Mouse (Mus musculus): Measurements from ENCODE around the gene Lrmp. TPM values are rescaled to one million over a fixed set of nuclear protein-coding genes. Genes with fewer than 3 reads are reported as not detected.
"Not testable (repeated sequence)": the region's sequence is repeated elsewhere in the genome, so short reads cannot be mapped to it uniquely, and the experiment has no call there.

Gene Lrmp
- polyA plus RNA-seq, 1 experiment from 2014 or later: 0.04 TPM

DNA sequence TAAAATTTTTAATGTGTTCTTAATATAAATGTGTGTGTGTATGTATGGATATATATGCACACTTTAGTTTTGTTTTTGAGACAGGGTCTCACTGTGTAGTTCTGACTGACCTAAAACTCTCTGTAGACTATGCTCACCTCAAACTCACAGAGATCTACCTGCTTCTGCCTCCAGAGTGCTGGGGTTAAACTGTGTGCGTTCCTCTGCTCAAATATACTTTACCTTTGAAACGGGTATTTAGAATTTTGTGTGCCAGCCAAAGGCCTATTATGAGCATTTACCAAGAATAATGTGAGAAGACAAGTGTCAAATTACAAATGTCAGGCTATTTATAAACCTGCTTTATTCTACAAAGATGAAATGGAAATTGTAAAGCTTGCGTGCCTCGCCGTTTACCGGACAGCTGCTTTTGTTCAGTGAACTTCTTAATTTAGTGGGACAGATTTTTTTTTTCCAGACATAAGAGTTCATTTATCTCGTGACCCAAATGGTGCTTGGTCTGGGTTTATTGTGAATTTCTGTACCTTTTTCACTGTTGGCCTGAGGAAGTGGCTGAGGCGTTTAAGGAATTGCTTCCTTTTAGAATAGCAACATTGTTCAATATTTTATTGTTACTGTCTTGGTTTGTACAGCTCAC lies 7.1 kb downstream of the Lrmp start:
- CTCF ChIA-PET: no interaction called here
- DNase-seq (ENCODE audit: low read depth, low spot score): no peak
- POLR2A ChIA-PET: no interaction called here
- in situ Hi-C loops (cut with MboI; ENCODE audit: low pct_unique_long_range_greater_than_20kb): no loop called here
- no peak for ATAC-seq
- H3K27me3 ChIP-seq: no peaks in the 10 kb centered on the region
- no peak for TF ChIP-seq CTCF (IDR thresholded peaks at IDR 0.05)

DNA sequence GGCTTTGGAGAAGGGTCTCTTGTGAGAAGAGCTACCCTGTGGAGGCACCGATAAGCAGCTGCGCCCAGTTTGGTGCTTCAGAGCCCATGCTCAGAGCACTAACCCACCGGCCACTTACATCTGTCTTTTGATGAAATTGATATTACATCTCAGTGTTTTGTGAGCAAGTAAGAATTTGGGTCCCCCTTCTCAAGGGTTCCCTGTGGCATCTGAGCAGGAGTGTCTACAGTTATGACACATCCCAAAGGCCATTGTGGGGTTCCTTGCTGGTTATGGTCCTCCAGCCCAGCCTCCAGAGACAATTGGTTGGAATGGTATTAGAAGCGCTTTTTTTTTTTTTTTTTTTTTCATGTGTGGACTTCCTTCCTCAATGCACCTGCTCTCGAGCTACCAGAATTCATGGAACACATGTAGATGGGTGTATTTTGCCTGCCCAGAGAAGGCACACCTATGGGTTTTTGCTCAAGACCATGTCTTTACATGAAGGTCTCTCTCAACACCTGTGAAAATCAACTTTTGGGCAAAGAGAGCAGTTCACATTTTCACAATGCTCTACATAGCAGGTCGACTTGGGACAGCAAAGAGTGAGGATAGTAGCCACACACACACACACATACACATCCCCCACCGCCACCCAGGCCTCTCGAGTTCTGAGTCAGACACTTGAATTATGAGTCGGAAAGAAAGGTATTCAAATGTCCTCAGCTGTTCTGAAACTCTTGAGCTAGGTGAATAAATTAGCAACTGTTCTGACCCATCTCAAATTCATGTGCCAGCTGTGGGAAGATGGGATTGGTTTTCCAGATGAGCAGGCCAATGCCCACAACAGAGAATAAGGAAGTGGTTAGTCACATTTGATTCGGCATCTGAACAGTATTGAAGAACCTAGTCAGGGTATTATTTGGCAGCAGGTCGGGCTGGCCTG lies 7.9 kb downstream of the Lrmp start:
- in situ Hi-C loops (cut with MboI; ENCODE audit: low pct_unique_long_range_greater_than_20kb): no loop called here
- no peak for DNase-seq (ENCODE audit: low read depth, low spot score)
- ATAC-seq: no peak
- ChIA-PET CTCF (no interaction called here), POLR2A (no interaction called here)
- no peak for TF ChIP-seq CTCF (IDR thresholded peaks at IDR 0.05)
- no peaks in the 10 kb centered on the region for H3K27me3 ChIP-seq

DNA sequence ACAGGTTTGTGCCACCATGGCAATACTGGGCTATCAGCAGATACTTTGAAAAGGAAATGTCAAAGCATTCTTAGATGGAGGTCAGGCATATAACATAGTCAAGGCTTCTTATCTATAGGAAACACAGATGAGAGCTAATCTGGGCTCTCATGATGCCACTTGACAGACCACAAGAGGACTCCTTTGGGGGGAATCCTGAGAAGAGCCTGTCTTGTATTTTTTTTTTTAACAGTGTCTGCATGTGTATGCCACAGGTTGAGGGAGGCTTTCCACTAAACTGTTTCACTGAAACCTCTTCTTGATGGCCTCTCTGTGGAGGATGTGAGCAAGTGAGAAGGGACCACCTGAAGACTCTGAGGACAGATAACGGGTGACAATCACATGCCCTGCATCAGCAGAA lies 9.2 kb downstream of the Lrmp start:
- POLR2A ChIA-PET: no interaction called here
- CTCF ChIA-PET: no interaction called here
- in situ Hi-C loops (cut with MboI; ENCODE audit: low pct_unique_long_range_greater_than_20kb): no loop called here
- H3K27me3 ChIP-seq: no peaks in the 10 kb centered on the region
- no peak for DNase-seq (ENCODE audit: low read depth, low spot score)
- no peak for TF ChIP-seq CTCF (IDR thresholded peaks at IDR 0.05)
- ATAC-seq: no peak

DNA sequence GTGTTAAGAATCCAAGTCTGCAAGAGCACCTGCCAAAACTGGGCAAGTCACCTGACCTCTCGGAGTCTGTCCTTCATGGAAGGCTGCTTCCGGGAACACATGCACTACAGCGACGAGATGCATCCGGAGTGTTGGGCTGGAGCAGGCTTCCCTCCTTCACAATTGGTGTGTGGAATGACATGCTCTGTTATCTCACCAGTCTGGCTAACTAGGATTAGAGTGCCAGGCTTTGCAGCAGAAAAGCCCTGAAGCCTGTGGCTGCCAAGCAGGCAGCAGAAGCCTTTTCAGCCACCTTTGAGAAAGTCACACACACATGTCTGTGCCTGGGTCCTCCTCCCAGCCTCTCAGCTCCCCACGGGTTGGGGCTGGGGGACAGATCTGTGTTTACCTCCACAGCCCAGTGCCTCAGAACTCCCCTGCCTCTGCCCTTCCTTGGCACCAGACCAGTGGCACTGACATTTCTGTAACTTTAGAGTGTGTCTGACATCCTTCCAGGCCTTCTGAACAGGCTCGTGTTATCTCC lies 10.2 kb downstream of the Lrmp start:
- ChIA-PET POLR2A (no interaction called here), CTCF (no interaction called here)
- no peaks in the 10 kb centered on the region for H3K27me3 ChIP-seq
- DNase-seq (ENCODE audit: low read depth, low spot score) (no peak), ATAC-seq (no peak)
- TF ChIP-seq CTCF (IDR thresholded peaks at IDR 0.05): no peak
- in situ Hi-C loops (cut with MboI; ENCODE audit: low pct_unique_long_range_greater_than_20kb): no loop called here

DNA sequence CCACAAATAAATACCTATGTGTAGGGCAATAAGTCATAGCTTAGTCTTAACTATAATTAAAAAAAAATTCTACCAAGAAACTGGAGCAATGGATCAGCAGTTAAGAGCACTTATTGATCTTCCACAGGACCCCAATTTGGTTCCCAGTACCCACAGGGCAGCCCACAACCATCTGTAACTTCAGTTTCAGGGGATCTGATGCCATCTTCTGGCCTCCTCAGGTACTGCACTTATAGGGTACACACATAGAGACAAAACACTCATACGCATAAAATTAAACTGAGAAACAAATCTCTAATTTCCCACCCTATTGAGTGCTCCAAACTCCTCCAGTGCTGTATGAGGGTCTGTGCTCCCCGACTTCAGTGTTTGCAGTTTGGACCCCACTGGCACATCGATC lies 12.2 kb downstream of the Lrmp start:
- in situ Hi-C loops (cut with MboI; ENCODE audit: low pct_unique_long_range_greater_than_20kb): no loop called here
- POLR2A ChIA-PET: no interaction called here
- no peak for TF ChIP-seq CTCF (IDR thresholded peaks at IDR 0.05)
- CTCF ChIA-PET: no interaction called here
- H3K27me3 ChIP-seq: no peaks in the 10 kb centered on the region
- ATAC-seq (no peak), DNase-seq (ENCODE audit: low read depth, low spot score) (no peak)

DNA sequence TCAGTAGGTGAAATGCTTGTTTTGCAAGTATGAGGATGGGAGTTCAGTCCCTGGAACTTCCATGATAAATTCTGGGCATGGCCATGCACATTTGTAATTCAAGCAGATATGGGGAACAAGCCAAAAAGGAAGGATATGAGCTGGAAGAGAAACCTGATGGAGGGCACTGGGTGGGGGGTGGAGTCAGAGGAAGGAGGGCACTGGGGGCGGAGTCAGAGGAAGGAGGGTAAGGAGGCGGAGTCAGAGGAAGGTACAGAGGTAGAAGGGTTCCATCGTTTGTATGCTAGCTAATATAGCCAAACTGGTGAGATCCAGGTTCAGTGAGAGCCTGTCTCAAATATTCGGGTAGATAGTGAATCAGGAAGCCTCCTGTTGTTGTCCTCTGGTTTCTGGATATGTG lies 14.1 kb downstream of the Lrmp start:
- ChIA-PET CTCF (interaction anchor here (1.1 to 1.2 kb wide), 2 partner anchors 18 to 22 kb away, joined by 3 read pairs; no protein-coding TSS in a partner anchor), POLR2A (no interaction called here)
- no peaks in the 10 kb centered on the region for H3K27me3 ChIP-seq
- in situ Hi-C loops (cut with MboI; ENCODE audit: low pct_unique_long_range_greater_than_20kb): no loop called here
- no peak for TF ChIP-seq CTCF (IDR thresholded peaks at IDR 0.05)
- no peak for ATAC-seq
- no peak for DNase-seq (ENCODE audit: low read depth, low spot score)

DNA sequence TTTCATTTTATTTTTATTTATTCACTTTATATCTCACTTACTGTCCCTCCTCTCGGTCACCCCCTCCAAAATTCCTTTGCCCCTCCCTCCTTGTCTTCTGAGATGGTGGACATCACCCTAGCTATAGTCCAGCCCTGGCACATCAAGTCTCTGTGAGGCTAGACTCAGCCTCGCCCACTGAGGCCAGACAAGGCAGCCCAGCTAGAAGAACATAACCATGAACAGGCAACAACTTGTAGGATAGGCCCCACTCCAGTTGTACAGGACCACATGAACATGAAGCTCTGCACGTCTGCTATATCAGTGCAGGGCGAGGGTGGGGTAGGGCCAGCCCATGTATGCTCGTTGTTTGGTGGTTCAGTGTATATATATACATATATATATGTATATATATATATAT lies 16.5 kb downstream of the Lrmp start:
- no peaks in the 10 kb centered on the region for H3K27me3 ChIP-seq
- in situ Hi-C loops (cut with MboI; ENCODE audit: low pct_unique_long_range_greater_than_20kb): no loop called here
- ATAC-seq (no peak), DNase-seq (ENCODE audit: low read depth, low spot score) (no peak)
- TF ChIP-seq CTCF (IDR thresholded peaks at IDR 0.05): no peak
- CTCF ChIA-PET: no interaction called here
- POLR2A ChIA-PET: no interaction called here

DNA sequence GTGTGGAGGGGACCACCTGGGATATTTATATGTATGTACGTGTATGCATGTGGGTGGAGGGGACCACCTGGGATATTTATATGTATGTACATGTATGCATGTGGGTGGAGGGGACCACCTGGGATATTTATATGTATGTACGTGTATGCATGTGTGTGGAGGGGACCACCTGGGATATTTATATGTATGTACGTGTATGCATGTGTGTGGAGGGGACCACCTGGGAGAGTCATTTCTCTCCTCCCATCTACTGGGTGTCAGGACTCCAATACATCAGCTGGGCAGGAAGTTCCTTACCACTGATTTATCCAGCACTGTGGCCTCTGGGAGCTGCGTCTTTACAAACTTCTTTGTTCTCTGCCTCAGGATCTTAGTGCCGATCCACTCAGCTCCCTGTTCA lies 17.5 kb downstream of the Lrmp start:
- POLR2A ChIA-PET; ATAC-seq; DNase-seq (ENCODE audit: low read depth, low spot score); H3K27me3 ChIP-seq; in situ Hi-C loops (cut with MboI; ENCODE audit: low pct_unique_long_range_greater_than_20kb); CTCF ChIA-PET: not testable (repeated sequence)

DNA sequence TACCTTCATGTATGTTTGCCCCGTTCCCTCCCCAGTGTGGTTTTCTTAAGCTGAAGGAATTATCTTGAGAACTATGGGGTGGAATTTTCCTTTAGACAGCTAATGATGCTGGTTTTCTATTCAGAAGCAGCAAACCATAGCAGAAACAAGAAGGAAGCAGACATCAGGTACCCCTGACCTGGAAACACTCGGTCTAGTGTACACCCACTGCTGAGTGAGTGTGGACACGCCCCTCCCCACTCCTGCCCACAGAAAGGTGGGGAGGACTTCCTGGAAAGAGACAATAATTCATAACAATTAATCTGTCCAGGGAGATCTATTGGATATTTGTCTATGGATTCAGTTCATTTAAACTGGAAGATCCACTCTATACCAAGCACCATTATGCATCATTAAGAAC lies 19.8 kb downstream of the Lrmp start:
- in situ Hi-C loops (cut with MboI; ENCODE audit: low pct_unique_long_range_greater_than_20kb): no loop called here
- ChIA-PET CTCF (interaction anchor here (1.4 kb wide), 1 partner anchor 18 kb away, joined by 3 read pairs; no protein-coding TSS in a partner anchor), POLR2A (no interaction called here)
- no peak for TF ChIP-seq CTCF (IDR thresholded peaks at IDR 0.05)
- no peak for DNase-seq (ENCODE audit: low read depth, low spot score)
- no peak for ATAC-seq
- H3K27me3 ChIP-seq: no peaks in the 10 kb centered on the region

DNA sequence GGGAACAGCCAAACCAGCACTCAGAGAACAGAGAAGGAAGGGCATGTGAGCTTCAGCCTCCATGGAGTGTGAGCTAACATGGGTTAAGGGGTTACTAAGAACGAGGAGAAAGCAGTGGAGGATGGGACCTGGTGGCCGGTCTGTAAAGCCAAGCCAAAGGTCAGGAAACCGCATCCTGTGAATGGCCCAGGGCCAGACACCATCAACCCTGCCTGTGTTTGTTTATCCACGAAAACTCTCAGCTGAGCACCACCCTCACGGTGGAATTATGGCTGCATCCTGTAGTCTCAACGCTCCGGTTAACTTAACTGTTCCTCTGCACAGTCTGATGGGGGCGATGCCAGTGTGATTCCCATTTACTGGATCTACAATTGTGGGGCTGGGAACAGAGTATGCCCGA lies 20.4 kb downstream of the Lrmp start:
- ATAC-seq (peak; percentile 29), DNase-seq (ENCODE audit: low read depth, low spot score) (no peak)
- in situ Hi-C loops (cut with MboI; ENCODE audit: low pct_unique_long_range_greater_than_20kb): no loop called here
- CTCF ChIA-PET: interaction anchor here (1.4 kb wide), 1 partner anchor 18 kb away, joined by 3 read pairs; no protein-coding TSS in a partner anchor
- H3K27me3 ChIP-seq: no peaks in the 10 kb centered on the region
- TF ChIP-seq CTCF (IDR thresholded peaks at IDR 0.05): no peak
- POLR2A ChIA-PET: no interaction called here

DNA sequence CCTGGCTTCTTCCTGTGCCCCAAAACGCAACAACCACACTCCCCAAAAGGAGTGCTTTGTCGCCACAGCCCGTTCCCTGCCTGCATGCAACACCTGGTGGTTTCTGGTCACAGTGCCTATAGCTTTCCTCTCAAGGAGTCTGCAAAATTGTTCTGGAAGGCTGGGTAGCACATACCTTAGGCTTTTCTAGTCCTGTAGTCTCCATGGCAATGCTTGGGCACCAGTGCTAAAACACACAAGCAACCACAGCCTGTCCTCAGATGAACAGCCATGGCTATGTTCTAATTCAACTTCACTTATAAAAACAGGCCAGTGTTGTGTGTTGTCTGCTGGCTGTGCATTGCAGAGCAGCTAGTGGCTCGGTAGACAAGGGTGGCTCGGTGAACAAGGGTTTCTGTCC lies 21.4 kb downstream of the Lrmp start:
- TF ChIP-seq CTCF (IDR thresholded peaks at IDR 0.05): no peak
- CTCF ChIA-PET: interaction anchor here (1.5 kb wide), 1 partner anchor 14 kb away, joined by 4 read pairs; no protein-coding TSS in a partner anchor
- DNase-seq (ENCODE audit: low read depth, low spot score): no peak
- POLR2A ChIA-PET: no interaction called here
- ATAC-seq: peak; percentile 27
- in situ Hi-C loops (cut with MboI; ENCODE audit: low pct_unique_long_range_greater_than_20kb): no loop called here
- no peaks in the 10 kb centered on the region for H3K27me3 ChIP-seq
